Mouse (Mus musculus): ENCODE data around the gene Abca1. TPM values are rescaled to one million over a fixed set of nuclear protein-coding genes. Genes with fewer than 3 reads are reported as not detected.
A peak's percentile ranks its signal among the peaks of the same experiment; 100 is the strongest.

The Abca1 gene
- polyA plus RNA-seq, 1 experiment from 2014 or later, result 3.3 TPM

GRCm38 (mm10) chr4:53147454-53147853 is 12.2 kb downstream of the Abca1 start:
- Histone ChIP-seq H3K27ac (no peak overlapping the region), H3K4me3 (replicated peaks) (no peak overlapping the region), H3K9ac (no peak overlapping the region), H3K4me1 (replicated peaks) (no peaks in the 10 kb centered on the region; the same call in 1 of the 2 replicates), H3K36me3 (no peaks in the 10 kb centered on the region), H3K9me3 (no peaks in the 10 kb centered on the region), H3K27me3 (replicated peaks) (no peaks in the 10 kb centered on the region), H3K4me2 (replicated peaks) (no peak overlapping the region)
- ATAC-seq, result no peak
- 11% methylated on average over 2 of the region's 2 CpGs for WGBS

- Histone ChIP-seq H3K4me3 (replicated peaks) (no peak overlapping the region), H3K27me3 (replicated peaks) (no peaks in the 10 kb centered on the region), H3K36me3 (no peaks in the 10 kb centered on the region), H3K9ac (no peak overlapping the region), H3K4me1 (replicated peaks) (no peaks in the 10 kb centered on the region; the same call in 1 of the 2 replicates), H3K27ac (no peak overlapping the region), H3K4me2 (replicated peaks) (no peak overlapping the region), H3K9me3 (no peaks in the 10 kb centered on the region)
- 53% methylated on average over 4 of the region's 4 CpGs for WGBS
- ATAC-seq, result no peak
Measured at GRCm38 (mm10) chr4:53147046-53147445, 12.6 kb downstream of the Abca1 start.

GRCm38 (mm10) chr4:53146227-53146949 is 13.3 kb downstream of the Abca1 start:
- WGBS, result 94% methylated on average over 12 of the region's 12 CpGs
- no peak overlapping the region for H3K4me2 ChIP-seq (replicated peaks)
- H3K27me3 ChIP-seq (replicated peaks), result no peaks in the 10 kb centered on the region
- no peak overlapping the region for H3K4me3 ChIP-seq (replicated peaks)
- no peak overlapping the region for H3K27ac ChIP-seq
- no peaks in the 10 kb centered on the region for H3K9me3 ChIP-seq
- no peak overlapping the region for H3K9ac ChIP-seq
- no peak for ATAC-seq
- no peaks in the 10 kb centered on the region; the same call in 1 of the 2 replicates for H3K4me1 ChIP-seq (replicated peaks)
- no peaks in the 10 kb centered on the region for H3K36me3 ChIP-seq

GRCm38 (mm10) chr4:53145434-53146168 is 14.1 kb downstream of the Abca1 start:
- H3K9ac ChIP-seq, result no peak overlapping the region
- H3K4me3 ChIP-seq (replicated peaks), result no peak overlapping the region
- no peak overlapping the region for H3K4me2 ChIP-seq (replicated peaks)
- 82% methylated on average over 12 of the region's 12 CpGs for WGBS
- no peaks in the 10 kb centered on the region; the same call in 1 of the 2 replicates for H3K4me1 ChIP-seq (replicated peaks)
- no peaks in the 10 kb centered on the region for H3K9me3 ChIP-seq
- H3K27ac ChIP-seq, result no peak overlapping the region
- no peaks in the 10 kb centered on the region for H3K36me3 ChIP-seq
- no peak for ATAC-seq
- H3K27me3 ChIP-seq (replicated peaks), result no peaks in the 10 kb centered on the region

- no peak overlapping the region for H3K27ac ChIP-seq
- H3K9me3 ChIP-seq, result no peaks in the 10 kb centered on the region
- ATAC-seq, result no peak
- WGBS, result 84% methylated on average over 10 of the region's 10 CpGs
- no peaks in the 10 kb centered on the region; the same call in 1 of the 2 replicates for H3K4me1 ChIP-seq (replicated peaks)
- H3K4me3 ChIP-seq (replicated peaks), result no peak overlapping the region
- no peaks in the 10 kb centered on the region for H3K27me3 ChIP-seq (replicated peaks)
- H3K4me2 ChIP-seq (replicated peaks), result no peak overlapping the region
- no peaks in the 10 kb centered on the region for H3K36me3 ChIP-seq
- H3K9ac ChIP-seq, result no peak overlapping the region
Measured at GRCm38 (mm10) chr4:53144571-53144970, 15.1 kb downstream of the Abca1 start.

- WGBS, result 72% methylated on average over 8 of the region's 8 CpGs
- H3K36me3 ChIP-seq, result no peaks in the 10 kb centered on the region
Measured at GRCm38 (mm10) chr4:53144021-53144420, 15.7 kb downstream of the Abca1 start.

GRCm38 (mm10) chr4:53140678-53141077 is 19.0 kb downstream of the Abca1 start:
- no peaks in the 10 kb centered on the region for H3K36me3 ChIP-seq
- 0 out of 2 replicates have a peak, but pooled peaks cover 4% of the 10 kb centered on the region for H3K4me1 ChIP-seq (replicated peaks)
- H3K9ac ChIP-seq, result no peak overlapping the region
- H3K27me3 ChIP-seq (replicated peaks), result no peaks in the 10 kb centered on the region
- H3K4me2 ChIP-seq (replicated peaks), result no peak overlapping the region
- H3K9me3 ChIP-seq, result no peaks in the 10 kb centered on the region
- ATAC-seq, result no peak
- 93% methylated on average over 6 of the region's 6 CpGs for WGBS
- no peak overlapping the region for H3K4me3 ChIP-seq (replicated peaks)
- no peak overlapping the region for H3K27ac ChIP-seq

More at GRCm38 (mm10) chr4:53144021-53144420, 15.7 kb downstream of the Abca1 start:
- no peak overlapping the region for H3K4me2 ChIP-seq (replicated peaks)
- H3K9me3 ChIP-seq, result no peaks in the 10 kb centered on the region
- no peaks in the 10 kb centered on the region for H3K27me3 ChIP-seq (replicated peaks)
- H3K27ac ChIP-seq, result no peak overlapping the region
- H3K4me3 ChIP-seq (replicated peaks), result no peak overlapping the region
- no peak overlapping the region for H3K9ac ChIP-seq
- H3K4me1 ChIP-seq (replicated peaks), result peaks cover 4% of the 10 kb centered on the region; the same call in 1 of the 2 replicates
- ATAC-seq, result no peak

GRCm38 (mm10) chr4:53139495-53139894 is 20.2 kb downstream of the Abca1 start:
- H3K9me3 ChIP-seq, result no peaks in the 10 kb centered on the region
- no peak overlapping the region for H3K4me2 ChIP-seq (replicated peaks)
- no peak overlapping the region for H3K4me3 ChIP-seq (replicated peaks)
- ATAC-seq, result peak; percentile 65
- WGBS, result 77% methylated on average over 2 of the region's 2 CpGs
- H3K27ac ChIP-seq, result no peak overlapping the region
- no peaks in the 10 kb centered on the region for H3K36me3 ChIP-seq
- H3K4me1 ChIP-seq (replicated peaks), result peaks cover 4% of the 10 kb centered on the region; the same call in 1 of the 2 replicates
- H3K9ac ChIP-seq, result no peak overlapping the region
- no peaks in the 10 kb centered on the region for H3K27me3 ChIP-seq (replicated peaks)

- Histone ChIP-seq H3K9me3 (no peaks in the 10 kb centered on the region), H3K36me3 (no peaks in the 10 kb centered on the region), H3K9ac (no peak overlapping the region), H3K27me3 (replicated peaks) (no peaks in the 10 kb centered on the region), H3K4me1 (replicated peaks) (peaks cover 4% of the 10 kb centered on the region; the same call in 1 of the 2 replicates), H3K27ac (no peak overlapping the region), H3K4me2 (replicated peaks) (no peak overlapping the region), H3K4me3 (replicated peaks) (no peak overlapping the region)
- peak; percentile 66; the same call in 1 of the 2 replicates for ATAC-seq
- WGBS, result 79% methylated on average over 3 of the region's 3 CpGs
Measured at GRCm38 (mm10) chr4:53138974-53139373, 20.7 kb downstream of the Abca1 start.

GRCm38 (mm10) chr4:53137087-53137486 is 22.6 kb downstream of the Abca1 start:
- 83% methylated on average over 2 of the region's 2 CpGs for WGBS
- peaks cover 4% of the 10 kb centered on the region; the same call in 1 of the 2 replicates for H3K4me1 ChIP-seq (replicated peaks)
- H3K9ac ChIP-seq, result no peak overlapping the region
- H3K9me3 ChIP-seq, result no peaks in the 10 kb centered on the region
- H3K27ac ChIP-seq, result no peak overlapping the region
- no peak overlapping the region for H3K4me3 ChIP-seq (replicated peaks)
- ATAC-seq, result no peak
- H3K36me3 ChIP-seq, result no peaks in the 10 kb centered on the region
- H3K27me3 ChIP-seq (replicated peaks), result no peaks in the 10 kb centered on the region
- no peak overlapping the region for H3K4me2 ChIP-seq (replicated peaks)

GRCm38 (mm10) chr4:53134816-53135215 is 24.9 kb downstream of the Abca1 start:
- Histone ChIP-seq H3K9ac (no peak overlapping the region), H3K4me1 (replicated peaks) (peaks cover 4% of the 10 kb centered on the region; the same call in 1 of the 2 replicates), H3K4me2 (replicated peaks) (no peak overlapping the region), H3K36me3 (no peaks in the 10 kb centered on the region), H3K9me3 (no peaks in the 10 kb centered on the region), H3K27me3 (replicated peaks) (no peaks in the 10 kb centered on the region), H3K27ac (no peak overlapping the region), H3K4me3 (replicated peaks) (no peak overlapping the region)
- ATAC-seq, result no peak
- 49% methylated on average over 7 of the region's 7 CpGs for WGBS

- Histone ChIP-seq H3K4me3 (replicated peaks) (no peak overlapping the region), H3K36me3 (no peaks in the 10 kb centered on the region), H3K4me1 (replicated peaks) (no peaks in the 10 kb centered on the region; the same call in 1 of the 2 replicates), H3K27me3 (replicated peaks) (no peaks in the 10 kb centered on the region), H3K9ac (no peak overlapping the region), H3K4me2 (replicated peaks) (no peak overlapping the region), H3K27ac (no peak overlapping the region), H3K9me3 (no peaks in the 10 kb centered on the region)
- ATAC-seq, result peak; percentile 48; the same call in 1 of the 2 replicates
- 57% methylated on average over 4 of the region's 4 CpGs for WGBS
Measured at GRCm38 (mm10) chr4:53133995-53134394, 25.7 kb downstream of the Abca1 start.
